Mouse (Mus musculus) spleen, adult 2 months (tissue): ENCODE measurements around the gene Rbl1.

Experiments
- CTCF ChIP-seq: fragments of 200-500 bp; IDR thresholded peaks from 2 replicates; pipeline ENCODE4 v1.5.1; 2011; ENCODE audit warnings: mild to moderate bottlenecking, inconsistent platforms; ENCODE audit not compliant: insufficient read depth, insufficient read length, insufficient replicate concordance; ENCODE audit errors: extremely low read depth
- POLR2A ChIP-seq: fragments of 200-500 bp; IDR thresholded peaks from 2 replicates; pipeline ENCODE4 v1.6.1; 2011; ENCODE audit warnings: low read depth, low read length, inconsistent platforms

DNA sequence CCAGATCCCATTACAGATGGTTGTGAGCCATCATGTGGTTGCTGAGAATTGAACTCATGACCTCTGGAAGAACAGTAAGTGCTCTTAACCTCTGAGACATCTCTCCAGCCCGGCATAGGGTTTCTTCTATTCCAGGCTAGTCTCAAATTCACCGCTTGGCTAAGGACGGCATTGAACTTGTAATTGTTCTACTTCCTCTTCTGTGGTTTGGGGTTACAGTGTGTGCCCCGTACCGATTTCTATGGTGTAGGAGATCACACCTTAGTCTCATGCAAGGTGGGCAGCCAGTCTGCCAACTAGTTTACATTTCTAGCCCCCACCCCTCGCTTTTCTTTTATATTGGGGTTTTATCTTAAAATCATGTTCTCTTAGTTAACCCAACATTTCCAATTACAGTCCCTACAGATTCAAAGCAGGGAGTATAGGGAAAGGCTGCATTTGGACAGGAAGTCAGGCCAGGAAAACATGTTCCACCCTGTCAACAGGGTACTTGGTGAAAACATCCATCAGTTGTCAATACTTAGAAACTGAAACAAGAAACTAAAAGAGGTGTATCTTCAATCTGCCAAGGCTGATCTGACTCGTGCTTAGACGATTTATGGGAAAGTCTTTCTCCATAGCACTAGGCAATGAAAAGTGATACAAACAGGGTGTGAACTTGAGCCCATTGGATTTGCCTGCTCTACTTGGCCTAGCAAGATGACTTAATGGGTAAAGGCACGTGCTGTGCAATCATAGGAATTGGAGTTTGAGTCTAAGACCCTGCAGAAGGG is 66.2 kb downstream of the Rbl1 start:
- TF ChIP-seq CTCF, result no peak
- TF ChIP-seq POLR2A, result no peak
